Mouse (Mus musculus) embryonic facial prominence, embryonic 13.5 days (tissue): ENCODE measurements around the gene Cope. TPM values are rescaled to one million over a fixed set of nuclear protein-coding genes. Genes with fewer than 3 reads are reported as not detected.

Experiments used
- ATAC-seq: fragments of 200-750 bp; cut with Nextera tagmentation; 2 replicates; pipeline ENCODE4 v1.8.0; 2017; ENCODE audit warnings: low read depth; ENCODE audit not compliant: insufficient number of reproducible peaks, insufficient read depth, low FRiP score, low TSS enrichment
- H3K27ac ChIP-seq: fragments of 300-500 bp; sonication (generic); 2 replicates; pipeline ENCODE4 v1.5.1; 2015; ENCODE audit warnings: moderate library complexity, mild to moderate bottlenecking, inconsistent platforms
- H3K27me3 ChIP-seq: fragments of 300-500 bp; sonication (generic); 2 replicates; pipeline ENCODE4 v1.6.1; 2015; ENCODE audit warnings: mild to moderate bottlenecking, inconsistent platforms
- H3K36me3 ChIP-seq: fragments of 300-500 bp; sonication (generic); 2 replicates; pipeline ENCODE4 v1.6.1; 2015; ENCODE audit warnings: mild to moderate bottlenecking, inconsistent platforms
- H3K4me1 ChIP-seq: fragments of 300-500 bp; sonication (generic); 2 replicates; pipeline ENCODE4 v1.6.1; 2015; ENCODE audit warnings: inconsistent platforms
- H3K4me2 ChIP-seq: fragments of 300-500 bp; sonication (generic); 2 replicates; pipeline ENCODE4 v1.6.1; 2015; ENCODE audit warnings: moderate library complexity, mild to moderate bottlenecking, inconsistent platforms
- H3K4me3 ChIP-seq: fragments of 300-500 bp; sonication (generic); 2 replicates; pipeline ENCODE4 v1.5.1; 2015; ENCODE audit warnings: mild to moderate bottlenecking, inconsistent platforms
- H3K9ac ChIP-seq: fragments of 300-500 bp; sonication (generic); 2 replicates; pipeline ENCODE4 v1.6.1; 2015; ENCODE audit warnings: mild to moderate bottlenecking, inconsistent platforms
- H3K9me3 ChIP-seq: fragments of 300-500 bp; sonication (generic); 2 replicates; pipeline ENCODE4 v1.6.1; 2016; ENCODE audit warnings: inconsistent platforms
- WGBS: fragments of 180-500 bp; shearing (Covaris S2); methylation state at CpG from one replicate; pipeline ENCODE4 v1.1.7; 2015; ENCODE audit warnings: mixed read lengths; 5-methylcytosine and 5-hydroxymethylcytosine counted together
- polyA plus RNA-seq: library from polyadenylated mRNA; unstranded; fragments of >200 nt; fragmentation: Nextera tagmentation; extraction: Ambion mirVana; gene quantifications from 2 replicates; pipeline ENCODE4 v1.2.1, GENCODE M21; 2015

Gene Cope
- polyA plus RNA-seq, 1 experiment from 2014 or later: 315 TPM

- H3K9me3 ChIP-seq: no peaks in the 10 kb centered on the region
- 87% methylated on average over 2 of the region's 2 CpGs for WGBS
- peaks cover 34% of the 10 kb centered on the region for H3K4me1 ChIP-seq
- ATAC-seq: no peak
- H3K36me3 ChIP-seq: peaks cover 53% of the 10 kb centered on the region
- no peak overlapping the region for H3K27ac ChIP-seq
- no peak overlapping the region for H3K9ac ChIP-seq
- no peak overlapping the region for H3K4me2 ChIP-seq
- no peaks in the 10 kb centered on the region for H3K27me3 ChIP-seq
- H3K4me3 ChIP-seq: no peak overlapping the region
These were observed 11.1 kb downstream of the Cope start for GRCm38 (mm10) chr8:70313399-70313798.

DNA sequence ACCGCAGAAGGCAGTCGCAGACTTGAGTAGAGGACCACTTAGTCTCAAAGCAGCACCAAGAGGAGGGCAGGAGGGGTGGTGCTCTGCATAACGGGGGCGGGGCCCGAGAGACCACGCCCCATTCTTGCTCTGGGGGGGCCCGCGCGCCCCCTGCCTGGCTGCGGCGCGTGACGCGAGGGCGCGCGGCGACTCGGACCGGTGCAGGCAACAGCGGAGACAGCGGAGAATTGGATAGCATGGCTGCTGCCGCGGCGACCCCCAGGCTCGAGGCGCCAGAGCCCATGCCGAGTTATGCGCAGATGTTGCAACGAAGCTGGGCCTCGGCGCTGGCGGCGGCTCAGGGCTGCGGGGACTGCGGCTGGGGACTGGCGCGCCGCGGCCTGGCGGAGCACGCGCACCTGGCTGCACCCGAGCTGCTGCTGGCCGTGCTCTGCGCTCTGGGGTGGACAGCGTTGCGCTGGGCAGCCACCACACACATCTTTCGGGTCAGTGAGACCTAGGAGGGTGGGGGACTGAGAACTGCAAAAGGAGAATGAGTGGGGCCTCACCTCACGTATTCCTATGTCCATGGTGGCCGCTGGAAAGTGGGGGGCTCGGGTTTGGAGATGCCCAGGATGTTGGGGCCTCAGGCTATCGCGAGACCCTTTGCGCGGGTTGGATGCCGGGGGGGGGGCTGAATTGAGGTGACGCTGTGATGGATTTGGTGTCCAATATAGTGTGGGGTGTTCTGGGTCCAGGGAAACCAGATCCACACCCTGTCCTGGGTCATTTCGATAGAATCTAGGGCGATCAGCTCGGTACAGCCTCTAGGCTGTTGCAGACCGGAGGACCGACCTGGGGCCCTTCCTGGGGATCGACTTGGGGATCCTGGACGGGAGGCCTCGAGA lies 13.5 kb downstream of the Cope start, which contains the start of gene Cers1:
Gene Cers1 (plus strand): TSS at position 152 of the 887 bp plus-strand sequence.
- peaks cover 34% of the 10 kb centered on the region for H3K4me1 ChIP-seq
- 2% methylated on average over 66 of the region's 66 CpGs for WGBS
- peak within 1 kb of the TSS; percentile 78 for H3K9ac ChIP-seq
- peak within 1 kb of the TSS; percentile 59 for H3K4me3 ChIP-seq
- H3K27ac ChIP-seq: peak within 1 kb of the TSS; percentile 79
- ATAC-seq: peak; percentile 65; the same call in 1 of the 2 replicates
- peaks cover 43% of the 10 kb centered on the region for H3K36me3 ChIP-seq
- H3K9me3 ChIP-seq: no peaks in the 10 kb centered on the region
- H3K27me3 ChIP-seq: no peaks in the 10 kb centered on the region
- peak within 1 kb of the TSS; percentile 85 for H3K4me2 ChIP-seq

DNA sequence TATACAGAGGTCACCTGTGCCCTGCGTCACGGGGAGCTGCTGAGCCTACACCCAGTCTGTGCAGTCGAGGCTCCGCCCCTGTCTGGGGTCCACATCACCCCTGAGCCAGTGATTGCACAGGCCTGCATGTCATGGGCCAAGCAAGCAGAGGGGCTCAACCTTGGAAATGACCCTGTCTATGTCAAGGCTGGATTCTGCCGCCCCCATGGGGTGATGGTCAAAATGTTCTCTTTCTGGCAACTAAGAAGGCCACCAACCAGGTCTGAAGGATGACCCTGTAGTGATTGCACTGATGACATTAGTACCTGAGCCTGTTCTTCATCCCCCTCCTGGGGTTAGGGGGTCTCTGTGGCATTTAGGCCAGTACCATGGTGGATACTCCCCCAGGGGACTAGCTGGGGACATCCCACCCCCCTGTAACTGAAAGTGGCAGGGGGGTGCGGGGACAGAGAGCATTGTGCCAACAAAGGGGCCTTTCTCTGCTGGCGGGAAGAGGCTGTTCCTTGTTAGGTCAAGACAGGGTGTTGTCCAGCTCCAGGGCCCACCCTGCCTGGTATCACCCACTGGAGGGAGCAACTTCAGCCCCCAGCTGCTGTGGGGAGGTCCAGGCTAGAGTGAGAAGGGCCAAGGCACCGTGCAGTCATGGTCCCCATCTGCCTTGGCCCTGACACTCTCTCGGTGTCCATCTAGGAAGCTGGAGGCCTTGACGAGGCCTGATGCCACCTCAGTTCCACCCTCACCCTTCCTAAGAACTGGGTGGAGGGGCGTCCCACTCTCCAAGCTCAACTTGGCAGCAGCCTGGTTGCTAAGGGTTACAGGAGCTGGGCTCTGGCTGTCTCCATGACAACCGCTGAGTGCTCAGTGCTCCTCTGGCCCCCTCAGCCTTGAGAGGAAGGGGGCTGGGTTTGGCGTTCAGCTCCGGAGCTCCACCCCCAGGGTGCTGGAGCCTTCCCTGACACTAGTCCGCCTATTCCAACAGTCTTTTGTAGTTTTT lies 14.5 kb downstream of the Cope start:
- H3K4me2 ChIP-seq: peak overlapping the region; percentile 85
- H3K9me3 ChIP-seq: no peaks in the 10 kb centered on the region
- peak overlapping the region; percentile 59 for H3K4me3 ChIP-seq
- peak; percentile 69 for ATAC-seq
- WGBS: 12% methylated on average over 15 of the region's 15 CpGs
- H3K27ac ChIP-seq: peak overlapping the region; percentile 79
- no peaks in the 10 kb centered on the region for H3K27me3 ChIP-seq
- H3K4me1 ChIP-seq: peaks cover 34% of the 10 kb centered on the region
- H3K36me3 ChIP-seq: peaks cover 33% of the 10 kb centered on the region
- peak overlapping the region; percentile 78 for H3K9ac ChIP-seq

GRCm38 (mm10) chr8:70317872-70318271 lies 15.6 kb downstream of the Cope start:
- peaks cover 34% of the 10 kb centered on the region for H3K4me1 ChIP-seq
- H3K27me3 ChIP-seq: no peaks in the 10 kb centered on the region
- peak overlapping the region; percentile 41; the same call in 1 of the 2 replicates for H3K9ac ChIP-seq
- H3K4me3 ChIP-seq: no peak overlapping the region
- peak overlapping the region; percentile 79; the same call in 1 of the 2 replicates for H3K27ac ChIP-seq
- H3K9me3 ChIP-seq: no peaks in the 10 kb centered on the region
- 73% methylated on average over 5 of the region's 5 CpGs for WGBS
- peaks cover 31% of the 10 kb centered on the region for H3K36me3 ChIP-seq
- ATAC-seq: no peak
- H3K4me2 ChIP-seq: 0 out of 2 replicates have a peak overlapping the region, but pooled peaks have one; percentile 85

DNA sequence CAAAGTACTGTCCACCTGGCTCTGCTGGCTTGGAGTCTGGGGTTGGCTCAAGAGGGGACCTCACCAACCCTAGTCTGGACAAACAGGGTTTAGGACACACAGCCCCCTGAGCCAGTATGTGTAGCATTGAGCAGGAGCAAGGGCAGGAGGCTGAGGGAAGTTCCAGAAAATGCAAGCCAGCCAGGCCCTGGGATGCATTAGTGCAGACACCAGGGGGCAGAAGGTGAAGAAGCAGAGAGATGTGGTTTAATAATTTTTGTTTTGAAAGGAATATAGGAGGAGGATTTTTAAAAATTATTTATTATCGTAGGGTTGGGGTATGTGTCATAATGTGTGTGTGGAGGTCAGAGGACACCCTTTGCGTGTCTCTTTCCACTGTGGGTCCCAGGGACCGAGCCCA lies 21.4 kb downstream of the Cope start:
- Histone ChIP-seq H3K4me2 (no peak overlapping the region), H3K4me3 (no peak overlapping the region), H3K9ac (no peak overlapping the region), H3K36me3 (peaks cover 52% of the 10 kb centered on the region), H3K27me3 (no peaks in the 10 kb centered on the region), H3K9me3 (no peaks in the 10 kb centered on the region), H3K4me1 (no peaks in the 10 kb centered on the region), H3K27ac (no peak overlapping the region)
- ATAC-seq: no peak
- 94% methylated on average over 3 of the region's 3 CpGs for WGBS

- WGBS: 93% methylated on average over 6 of the region's 6 CpGs
- Histone ChIP-seq H3K27ac (no peak overlapping the region), H3K36me3 (peaks cover 56% of the 10 kb centered on the region), H3K9ac (no peak overlapping the region), H3K9me3 (no peaks in the 10 kb centered on the region), H3K4me2 (no peak overlapping the region), H3K4me3 (no peak overlapping the region), H3K4me1 (peaks cover 29% of the 10 kb centered on the region), H3K27me3 (peaks cover 13% of the 10 kb centered on the region)
- ATAC-seq: no peak
These were observed 25.2 kb downstream of the Cope start for GRCm38 (mm10) chr8:70327512-70327911.

DNA sequence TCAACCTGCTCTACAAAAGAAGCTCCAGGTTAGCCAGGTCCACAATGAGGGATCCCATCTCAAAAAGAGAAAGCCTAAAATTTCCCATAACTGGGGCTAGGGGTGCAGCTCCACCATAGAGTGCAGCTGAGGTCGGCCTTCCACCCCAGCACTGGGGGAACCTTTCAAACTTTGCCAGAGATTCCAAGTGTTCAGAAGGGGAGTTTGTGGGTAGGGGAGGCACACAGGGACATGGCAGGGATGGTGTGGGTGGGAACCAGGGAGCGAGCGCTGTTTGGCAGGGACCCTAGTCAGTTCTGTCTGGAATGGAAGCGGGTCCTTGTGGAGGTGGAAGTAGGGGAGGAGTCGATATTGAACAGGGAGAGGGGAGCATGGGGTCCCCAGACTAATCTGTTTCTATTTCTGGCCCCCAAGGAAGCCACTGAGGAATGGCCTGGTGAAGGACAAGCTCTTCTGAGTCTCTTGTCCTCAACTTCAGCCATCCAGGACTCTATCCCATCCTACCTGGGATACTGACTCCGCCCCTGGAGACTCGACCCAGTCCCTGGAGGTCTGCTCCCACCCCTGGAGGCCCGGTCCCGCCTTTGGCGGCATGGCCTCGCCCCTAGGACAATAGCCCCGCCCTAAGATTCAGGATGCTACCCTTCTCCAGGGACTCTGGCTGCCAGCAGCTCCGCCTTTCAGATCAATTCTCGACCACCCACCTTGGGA lies 27.0 kb downstream of the Cope start, which contains the start of gene Gdf1:
Gene Gdf1 (plus strand): TSS at position 694 of the 711 bp plus-strand sequence.
- no peak for ATAC-seq

DNA sequence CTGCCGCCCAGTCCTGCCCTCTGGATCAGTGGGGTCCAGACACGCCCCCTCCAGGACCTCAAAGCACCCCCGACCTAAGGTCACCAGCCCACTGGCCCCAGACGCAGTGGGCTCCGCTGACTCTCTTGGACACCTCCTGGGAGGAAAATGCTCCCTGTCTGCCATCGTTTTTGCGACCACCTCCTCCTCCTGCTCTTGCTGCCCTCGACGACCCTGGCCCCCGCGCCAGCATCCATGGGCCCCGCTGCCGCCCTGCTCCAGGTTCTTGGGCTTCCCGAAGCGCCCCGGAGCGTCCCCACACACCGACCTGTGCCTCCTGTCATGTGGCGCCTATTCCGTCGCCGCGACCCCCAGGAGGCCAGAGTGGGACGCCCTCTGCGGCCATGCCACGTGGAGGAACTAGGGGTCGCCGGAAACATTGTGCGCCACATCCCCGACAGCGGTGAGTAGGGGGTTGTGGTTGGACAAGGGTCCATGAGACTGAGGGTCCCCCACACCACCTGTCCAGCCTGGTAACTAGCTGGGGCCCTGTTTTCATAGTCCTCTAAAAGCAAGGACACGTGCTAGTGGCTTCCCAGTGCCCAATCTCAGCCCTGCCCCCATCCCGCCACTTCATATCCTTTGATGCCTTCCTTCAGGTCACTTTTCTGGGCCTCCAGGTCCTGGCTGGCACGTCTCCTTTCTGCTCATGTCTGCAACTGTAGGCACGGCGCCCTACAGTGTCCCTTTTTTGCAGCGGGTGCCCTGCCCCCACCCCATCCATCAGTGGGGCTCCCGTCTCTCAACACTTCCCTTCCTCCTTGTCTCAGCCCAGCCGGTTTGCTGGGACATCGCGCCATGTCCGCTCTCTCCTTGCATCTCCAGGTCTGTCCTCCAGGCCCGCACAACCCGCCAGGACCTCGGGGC lies 27.8 kb downstream of the Cope start:
- Histone ChIP-seq H3K27me3 (peaks cover 13% of the 10 kb centered on the region), H3K4me1 (peaks cover 31% of the 10 kb centered on the region), H3K4me2 (peak overlapping the region; percentile 54), H3K9me3 (no peaks in the 10 kb centered on the region), H3K36me3 (peaks cover 61% of the 10 kb centered on the region), H3K9ac (peak overlapping the region; percentile 61), H3K27ac (no peak overlapping the region), H3K4me3 (peak overlapping the region; percentile 24)
- 10% methylated on average over 45 of the region's 45 CpGs for WGBS
- peak; percentile 4; the same call in 1 of the 2 replicates for ATAC-seq

More for the DNA sequence above, 27.0 kb downstream of the Cope start, which contains the start of gene Gdf1:
- 28% methylated on average over 14 of the region's 14 CpGs for WGBS
- peak within 1 kb of the TSS; percentile 54 for H3K4me2 ChIP-seq
- peak within 1 kb of the TSS; percentile 24 for H3K4me3 ChIP-seq
- no peak within 1 kb of the TSS for H3K27ac ChIP-seq
- peaks cover 31% of the 10 kb centered on the region for H3K4me1 ChIP-seq
- peaks cover 61% of the 10 kb centered on the region for H3K36me3 ChIP-seq
- H3K9ac ChIP-seq: peak within 1 kb of the TSS; percentile 61
- H3K27me3 ChIP-seq: peaks cover 13% of the 10 kb centered on the region
- H3K9me3 ChIP-seq: no peaks in the 10 kb centered on the region

GRCm38 (mm10) chr8:70330741-70331364 lies 28.5 kb downstream of the Cope start:
- Histone ChIP-seq H3K9ac (peak overlapping the region; percentile 61), H3K4me3 (peak overlapping the region; percentile 24), H3K4me2 (peak overlapping the region; percentile 54), H3K27ac (no peak overlapping the region), H3K9me3 (no peaks in the 10 kb centered on the region), H3K4me1 (peaks cover 31% of the 10 kb centered on the region), H3K36me3 (peaks cover 68% of the 10 kb centered on the region), H3K27me3 (peaks cover 13% of the 10 kb centered on the region)
- ATAC-seq: peak; percentile 75
- 30% methylated on average over 53 of the region's 53 CpGs for WGBS
